Mouse (Mus musculus) splenic B cell, adult 2 months (primary cell): ENCODE data around the gene Atp8b3.

ENCODE experiments used
- DNase-seq: peaks from one replicate; pipeline ENCODE4 v3.0.0-alpha.2; 2011; ENCODE audit warnings: low read depth, low spot score
- H3K27me3 ChIP-seq: 2 replicates; pipeline ENCODE4 v1.6.1; 2012; ENCODE audit warnings: mild to moderate bottlenecking, low read length, moderate library complexity, mixed read lengths; ENCODE audit not compliant: control insufficient read depth, poor library complexity, insufficient read depth, severe bottlenecking
- H3K36me3 ChIP-seq: 2 replicates; pipeline ENCODE4 v1.6.1; 2012; ENCODE audit warnings: mild to moderate bottlenecking, low read length, moderate library complexity, mixed read lengths; ENCODE audit not compliant: control insufficient read depth, poor library complexity, insufficient read depth, severe bottlenecking

Atp8b3 gene

DNA sequence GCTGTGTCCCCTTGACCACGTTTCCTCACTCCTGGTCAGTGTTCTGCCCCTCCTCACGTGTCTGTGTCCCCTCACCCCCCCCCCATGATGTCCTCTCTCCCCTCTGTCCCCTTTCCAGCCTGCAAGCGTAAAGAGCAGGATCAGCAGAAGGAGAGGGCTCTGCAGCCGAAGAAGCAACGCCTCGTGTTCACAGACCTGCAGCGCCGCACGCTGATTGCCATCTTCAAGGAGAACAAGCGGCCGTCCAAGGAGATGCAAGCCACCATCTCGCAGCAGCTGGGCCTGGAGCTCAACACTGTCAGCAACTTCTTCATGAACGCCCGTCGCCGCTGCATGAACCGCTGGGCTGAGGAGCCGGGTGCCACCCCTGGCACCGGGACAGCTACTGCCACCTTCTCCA lies 25.2 kb downstream of the Atp8b3 start:
- Histone ChIP-seq H3K36me3 (no peaks in the 10 kb centered on the region), H3K27me3 (peaks cover 2% of the 10 kb centered on the region)
- no peak for DNase-seq

- peak; percentile 51 for DNase-seq
- Histone ChIP-seq H3K27me3 (no peaks in the 10 kb centered on the region; the same call in 1 of the 2 replicates), H3K36me3 (no peaks in the 10 kb centered on the region)
Measured at GRCm38 (mm10) chr10:80510273-80510660, 28.7 kb downstream of the Atp8b3 start.

DNA sequence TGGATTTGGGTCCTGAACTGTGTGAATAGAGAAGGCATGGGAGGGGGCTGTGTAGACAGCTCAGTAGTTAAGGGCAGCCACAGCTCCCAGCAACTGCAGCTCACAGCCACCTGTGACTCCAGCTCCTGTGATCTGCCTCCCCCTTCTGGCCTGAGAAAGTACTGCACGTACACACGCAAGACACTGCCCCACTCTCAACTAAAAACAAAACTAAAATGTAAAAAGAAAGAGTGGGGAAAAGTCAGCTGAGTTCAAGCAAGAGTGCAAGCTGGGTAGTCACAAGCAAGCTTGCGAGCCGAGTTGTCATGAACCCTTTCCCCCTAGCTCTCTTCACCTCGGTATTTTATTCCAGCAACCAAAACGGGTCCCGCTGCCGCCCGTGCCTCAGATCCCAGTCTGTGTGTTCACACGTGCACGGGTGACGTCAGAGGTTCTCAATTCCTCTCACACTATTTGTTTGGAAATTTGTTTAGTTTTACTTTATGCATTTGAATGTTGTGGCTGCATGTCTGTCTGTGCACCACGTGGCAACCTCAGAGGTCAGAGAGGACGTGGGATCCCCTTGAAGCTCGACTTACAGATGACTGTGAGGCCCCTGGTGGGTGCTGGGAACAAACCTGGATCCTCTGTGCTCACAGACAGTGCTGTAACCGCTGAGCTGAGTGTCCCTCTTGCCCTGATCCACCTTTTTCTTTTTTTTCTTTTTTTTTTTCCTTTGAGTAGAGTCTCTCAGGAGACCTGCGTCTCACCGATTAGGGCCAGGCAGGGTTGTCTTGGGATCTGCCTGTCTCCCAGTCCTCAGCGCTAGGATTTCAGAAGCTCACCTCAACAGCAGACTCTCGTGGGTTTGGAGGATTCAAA lies 29.3 kb downstream of the Atp8b3 start:
- Histone ChIP-seq H3K36me3 (no peaks in the 10 kb centered on the region), H3K27me3 (no peaks in the 10 kb centered on the region; the same call in 1 of the 2 replicates)
- peak; percentile 93 for DNase-seq

GRCm38 (mm10) chr10:80506222-80506621 lies 32.7 kb downstream of the Atp8b3 start:
- no peaks in the 10 kb centered on the region for H3K27me3 ChIP-seq
- peak; percentile 88 for DNase-seq
- H3K36me3 ChIP-seq = no peaks in the 10 kb centered on the region

- no peaks in the 10 kb centered on the region for H3K27me3 ChIP-seq
- no peak for DNase-seq
- no peaks in the 10 kb centered on the region for H3K36me3 ChIP-seq
Measured at GRCm38 (mm10) chr10:80504724-80505123, 34.2 kb downstream of the Atp8b3 start.

DNA sequence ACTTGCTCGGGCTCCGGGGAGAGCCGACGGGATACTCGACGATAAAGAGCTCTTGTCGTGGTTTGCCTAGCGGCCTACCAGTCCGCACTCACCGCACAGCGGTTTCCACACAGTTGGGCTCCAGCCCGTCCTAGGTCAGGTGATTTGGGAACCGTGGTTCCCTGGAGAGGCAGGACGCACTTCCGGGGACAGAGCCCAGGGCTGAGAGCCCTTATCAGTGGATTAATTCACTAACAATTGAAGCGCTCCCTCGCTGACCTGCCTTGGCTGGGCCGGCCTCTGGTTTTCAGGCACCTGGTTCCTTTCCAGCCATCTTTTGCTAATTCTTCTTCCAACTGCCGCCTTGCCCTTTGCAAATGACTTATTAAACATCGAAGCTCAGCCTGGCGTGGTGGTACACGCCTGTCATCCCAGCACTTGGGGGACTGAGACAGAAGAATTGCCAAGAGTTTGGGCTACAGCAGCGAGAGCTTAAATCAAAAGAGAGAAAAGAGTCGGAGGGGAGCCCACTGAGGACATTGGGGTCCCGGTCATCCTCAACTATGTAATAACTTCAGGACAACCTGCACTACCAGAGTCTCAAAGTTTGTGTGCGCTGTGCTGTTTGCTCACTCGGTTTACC lies 35.2 kb downstream of the Atp8b3 start:
- H3K36me3 ChIP-seq = no peaks in the 10 kb centered on the region
- no peak for DNase-seq
- H3K27me3 ChIP-seq = no peaks in the 10 kb centered on the region

GRCm38 (mm10) chr10:80502819-80503314 lies 36.1 kb downstream of the Atp8b3 start:
- no peak for DNase-seq
- no peaks in the 10 kb centered on the region for H3K27me3 ChIP-seq
- no peaks in the 10 kb centered on the region for H3K36me3 ChIP-seq

DNA sequence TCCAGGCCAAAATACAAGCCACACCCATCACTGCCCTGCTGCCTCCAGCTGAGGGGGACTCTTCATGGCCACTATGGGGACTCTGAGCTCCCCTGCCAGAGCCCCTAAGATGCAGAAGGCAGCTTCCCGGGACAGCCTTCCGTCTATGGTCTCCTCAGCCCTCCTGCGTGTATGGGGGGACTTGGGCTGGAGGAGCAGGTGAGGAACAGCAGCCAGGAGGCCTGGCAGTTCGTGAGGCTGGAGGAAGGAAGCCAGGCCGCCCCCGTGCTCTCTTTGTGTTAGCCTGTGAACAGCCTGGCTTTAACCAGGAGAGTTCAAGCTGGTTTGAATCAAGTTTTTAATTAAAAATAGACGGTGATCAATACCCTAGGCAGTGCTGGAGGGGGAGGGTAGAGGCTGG lies 36.6 kb downstream of the Atp8b3 start:
- DNase-seq = no peak
- no peaks in the 10 kb centered on the region for H3K36me3 ChIP-seq

GRCm38 (mm10) chr10:80496421-80496820 lies 42.5 kb downstream of the Atp8b3 start:
- peaks cover 1% of the 10 kb centered on the region; the same call in 1 of the 2 replicates for H3K27me3 ChIP-seq
- DNase-seq = no peak
- H3K36me3 ChIP-seq = no peaks in the 10 kb centered on the region

More for the DNA sequence above, 36.6 kb downstream of the Atp8b3 start:
- no peaks in the 10 kb centered on the region for H3K27me3 ChIP-seq

GRCm38 (mm10) chr10:80495901-80496300 lies 43.0 kb downstream of the Atp8b3 start:
- DNase-seq = no peak

GRCm38 (mm10) chr10:80494732-80495131 lies 44.2 kb downstream of the Atp8b3 start, which contains the start of gene Onecut3:
TSS of gene Onecut3 (plus strand) at chr10:80494835.
- Histone ChIP-seq H3K36me3 (no peaks in the 10 kb centered on the region), H3K27me3 (peaks cover 1% of the 10 kb centered on the region; the same call in 1 of the 2 replicates)
- DNase-seq = peak; percentile 51

More at GRCm38 (mm10) chr10:80495901-80496300, 43.0 kb downstream of the Atp8b3 start:
- Histone ChIP-seq H3K27me3 (peaks cover 1% of the 10 kb centered on the region; the same call in 1 of the 2 replicates), H3K36me3 (no peaks in the 10 kb centered on the region)

DNA sequence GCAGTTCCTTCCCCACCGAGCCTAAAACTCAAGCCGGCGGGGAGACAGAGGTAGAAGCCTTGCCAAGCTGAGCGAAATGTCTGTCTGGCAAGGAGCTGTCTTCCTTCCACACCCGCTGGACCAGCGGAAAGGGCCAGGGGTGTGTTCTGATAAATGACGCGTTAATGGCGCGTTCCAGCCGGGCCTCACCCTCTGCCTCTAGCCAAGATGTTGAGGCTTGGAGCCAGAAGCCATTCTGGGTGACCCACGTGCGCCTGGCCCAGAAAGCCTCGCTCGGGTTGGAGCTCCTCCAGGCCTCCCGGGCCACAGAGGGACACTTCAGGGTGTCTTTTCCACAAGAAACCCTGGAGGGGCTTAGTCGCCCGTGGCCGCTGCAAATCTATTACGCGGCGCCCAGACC lies 48.9 kb downstream of the Atp8b3 start:
- Histone ChIP-seq H3K36me3 (no peaks in the 10 kb centered on the region), H3K27me3 (peaks cover 4% of the 10 kb centered on the region)
- no peak for DNase-seq

DNA sequence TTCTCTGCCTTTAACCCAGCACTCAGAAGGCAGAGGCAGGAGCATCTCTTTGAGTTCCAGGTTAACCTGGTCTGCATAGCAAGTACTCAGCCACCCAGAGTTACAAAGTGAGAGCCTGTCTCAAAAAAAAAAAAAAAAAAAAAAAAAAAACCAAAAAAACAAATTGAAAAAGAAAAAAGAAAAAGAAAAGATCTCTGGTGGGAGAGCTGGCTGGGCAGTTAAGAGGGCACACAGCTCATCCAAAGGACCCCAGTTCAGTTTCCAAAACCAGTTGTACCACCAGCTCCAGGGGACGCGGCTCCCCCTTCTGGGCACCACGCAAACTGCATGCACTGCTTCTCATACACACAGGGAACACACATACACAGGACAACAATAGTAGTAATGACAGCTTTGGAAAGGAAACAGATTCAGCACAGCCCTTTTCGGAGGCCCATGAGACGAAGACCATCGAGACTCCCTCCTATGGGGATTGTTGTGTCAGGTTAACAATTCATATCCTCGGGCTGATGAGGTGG lies 52.0 kb downstream of the Atp8b3 start:
- no peak for DNase-seq
- no peaks in the 10 kb centered on the region for H3K36me3 ChIP-seq
- peaks cover 3% of the 10 kb centered on the region for H3K27me3 ChIP-seq

DNA sequence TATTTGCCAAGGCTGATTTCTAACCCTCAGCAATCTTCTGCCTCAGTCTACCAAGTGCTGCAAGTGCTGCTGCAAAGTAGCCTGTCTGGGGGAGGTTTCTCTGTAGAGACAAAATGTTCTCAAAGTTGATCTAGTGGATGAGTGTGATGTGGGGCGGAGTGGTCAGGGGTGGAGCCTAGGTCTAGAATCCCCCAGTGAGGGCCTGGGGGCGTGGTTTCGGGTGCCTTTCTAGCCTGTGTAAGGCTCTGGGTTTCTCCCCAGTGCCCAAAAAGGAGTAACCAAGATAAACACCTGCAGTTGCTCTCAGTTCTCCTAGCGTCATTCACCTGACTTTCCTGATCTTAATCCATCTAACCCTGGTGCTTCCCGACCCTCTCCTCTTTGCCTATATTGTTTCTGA lies 57.9 kb downstream of the Atp8b3 start:
- H3K36me3 ChIP-seq = no peaks in the 10 kb centered on the region
- DNase-seq = no peak
- no peaks in the 10 kb centered on the region for H3K27me3 ChIP-seq

- no peaks in the 10 kb centered on the region for H3K27me3 ChIP-seq
- no peaks in the 10 kb centered on the region for H3K36me3 ChIP-seq
- no peak for DNase-seq
Measured at GRCm38 (mm10) chr10:80478531-80478930, 60.4 kb downstream of the Atp8b3 start.
